Comparison of ENCODE assay signal across 24 mouse cellular contexts in genomic region chr17:36192371-36192770, GRCm38 (mm10). TPM values are rescaled to one million over a fixed set of nuclear protein-coding genes. Genes with fewer than 3 reads are reported as not detected.
"Had no signal": no experiment of that assay in that cellular context is flagged by ENCODE, and none has a peak within 500 bp of the region (broad histone marks: within the 10 kb centered on the region; RNA-seq: fewer than 3 reads in every experiment).

No protein-coding gene starts in this region.

- H3K27ac ChIP-seq: limb, embryonic 12.5 days; limb, embryonic 15.5 days; liver, embryonic 14.5 days; lung, embryonic 15.5 days; stomach, postnatal 0 days had no signal

- DNase-seq: kidney, adult 18-20 months; kidney, adult 9 months; kidney, postnatal 14 days; kidney, postnatal 4 days; left cerebral cortex, postnatal 4 days; liver, postnatal 0 days; lung, postnatal 10 days; lung, postnatal 36 days; midbrain, embryonic 14.5 days; right cerebral cortex, adult 18-20 months; right cerebral cortex, postnatal 14 days; right cerebral cortex, postnatal 4 days had no signal

- H3K9me3 ChIP-seq: limb, embryonic 12.5 days; limb, embryonic 15.5 days; lung, embryonic 15.5 days had no signal

- H3K9ac ChIP-seq: limb, embryonic 12.5 days; limb, embryonic 15.5 days; liver, embryonic 14.5 days; liver, postnatal 0 days; lung, embryonic 15.5 days had no signal

- H3K4me2 ChIP-seq: limb, embryonic 12.5 days; limb, embryonic 15.5 days; liver, embryonic 11.5 days; lung, embryonic 15.5 days; midbrain, embryonic 11.5 days had no signal

- ATAC-seq: liver, postnatal 0 days had no signal

- H3K4me1 ChIP-seq: limb, embryonic 12.5 days; limb, embryonic 15.5 days; lung, embryonic 15.5 days had no signal

- H3K36me3 ChIP-seq: limb, embryonic 12.5 days; limb, embryonic 15.5 days; lung, embryonic 15.5 days had no signal

- H3K4me3 ChIP-seq: limb, embryonic 12.5 days; limb, embryonic 15.5 days; lung, embryonic 15.5 days had no signal

RNA-seq across cellular contexts. Expression of gene H2-T3, which starts 2.3 kb away (rescaled TPM):
- polyA plus RNA-seq: kidney, embryonic 16.5 days; limb, embryonic 12.5 days; limb, embryonic 15.5 days; liver, embryonic 11.5 days; liver, embryonic 14.5 days; liver, postnatal 0 days; midbrain, embryonic 11.5 days; midbrain, embryonic 14.5 days; midbrain, postnatal 0 days; neural tube, embryonic 11.5 days; neural tube, embryonic 14.5 days; stomach, embryonic 14.5 days; stomach, postnatal 0 days had no signal

RNA-seq across cellular contexts. Expression of gene Gm8909, which starts 24.0 kb away (rescaled TPM):
- polyA plus RNA-seq: limb, embryonic 12.5 days; limb, embryonic 15.5 days; liver, embryonic 14.5 days; liver, postnatal 0 days; midbrain, embryonic 14.5 days; midbrain, postnatal 0 days; neural tube, embryonic 11.5 days; neural tube, embryonic 14.5 days had no signal
